Mouse (Mus musculus) liver, embryonic 16.5 days (tissue): ENCODE measurements around the gene Syngr1. TPM values are rescaled to one million over a fixed set of nuclear protein-coding genes. Genes with fewer than 3 reads are reported as not detected.

Experiments used
- ATAC-seq: fragments of 200-750 bp; cut with Nextera tagmentation; 2 replicates; pipeline ENCODE4 v1.8.0; 2017; ENCODE audit warnings: low read depth, mild to moderate bottlenecking, moderate number of reproducible peaks, moderate library complexity
- H3K27ac ChIP-seq: fragments of 300-500 bp; sonication (generic); 2 replicates; pipeline ENCODE4 v1.5.1; 2014; ENCODE audit warnings: mild to moderate bottlenecking, low read length
- H3K27me3 ChIP-seq: fragments of 300-500 bp; sonication (generic); 2 replicates; pipeline ENCODE4 v1.6.1; 2014; ENCODE audit warnings: low read depth, low read length, mixed read lengths; ENCODE audit not compliant: control insufficient read depth, insufficient read depth
- H3K36me3 ChIP-seq: fragments of 300-500 bp; sonication (generic); 2 replicates; pipeline ENCODE4 v1.6.1; 2014; ENCODE audit warnings: mild to moderate bottlenecking; ENCODE audit not compliant: control insufficient read depth, insufficient read depth
- H3K4me1 ChIP-seq: fragments of 300-500 bp; sonication (generic); 2 replicates; pipeline ENCODE4 v1.6.1; 2014; ENCODE audit warnings: low read depth, low read length, mixed read lengths; ENCODE audit not compliant: control insufficient read depth
- H3K4me2 ChIP-seq: fragments of 300-500 bp; sonication (generic); 2 replicates; pipeline ENCODE4 v1.6.1; 2014; ENCODE audit warnings: low read depth, low read length, mixed read lengths
- H3K4me3 ChIP-seq: fragments of 300-500 bp; sonication (generic); 2 replicates; pipeline ENCODE4 v1.5.1; 2014; ENCODE audit warnings: low read depth, mild to moderate bottlenecking, low read length
- H3K9ac ChIP-seq: fragments of 300-500 bp; sonication (generic); 2 replicates; pipeline ENCODE4 v1.6.1; 2014; ENCODE audit warnings: low read depth, low read length
- H3K9me3 ChIP-seq: fragments of 300-500 bp; sonication (generic); replicated peaks from 2 replicates; pipeline ENCODE4 v1.6.1; 2016; ENCODE audit warnings: low read length; ENCODE audit not compliant: control insufficient read depth
- WGBS: fragments of 180-500 bp; shearing (Covaris S2); extraction: QIAGEN DNeasy Blood & Tissue Kit; methylation state at CpG from one replicate; pipeline ENCODE4 v1.1.7; 2014; ENCODE audit not compliant: insufficient replicate concordance; 5-methylcytosine and 5-hydroxymethylcytosine counted together
- polyA plus RNA-seq: library from polyadenylated mRNA; unstranded; fragments of >200 nt; fragmentation: Nextera tagmentation; extraction: Ambion mirVana; gene quantifications from 2 replicates; pipeline ENCODE4 v1.2.1, GENCODE M21; 2015

Syngr1 gene
- polyA plus RNA-seq, 1 experiment from 2014 or later, result 11.3 TPM

GRCm38 (mm10) chr15:80158707-80159090 lies 67.6 kb downstream of the Syngr1 start:
- Histone ChIP-seq H3K27me3 (no peaks in the 10 kb centered on the region), H3K36me3 (peaks cover 28% of the 10 kb centered on the region), H3K27ac (peak overlapping the region; percentile 37; the same call in 1 of the 2 replicates), H3K9ac (no peak overlapping the region), H3K4me3 (no peak overlapping the region), H3K9me3 (no peaks in the 10 kb centered on the region), H3K4me1 (no peaks in the 10 kb centered on the region; the same call in 1 of the 2 replicates), H3K4me2 (no peak overlapping the region)
- WGBS, result 71% methylated on average over 4 of the region's 4 CpGs
- no peak for ATAC-seq

- H3K27me3 ChIP-seq, result no peaks in the 10 kb centered on the region
- WGBS, result 68% methylated on average over 8 of the region's 8 CpGs
- no peak overlapping the region for H3K4me2 ChIP-seq
- no peaks in the 10 kb centered on the region; the same call in 1 of the 2 replicates for H3K4me1 ChIP-seq
- no peaks in the 10 kb centered on the region for H3K9me3 ChIP-seq
- H3K9ac ChIP-seq, result no peak overlapping the region
- H3K27ac ChIP-seq, result peak overlapping the region; percentile 49
- H3K36me3 ChIP-seq, result peaks cover 24% of the 10 kb centered on the region
- ATAC-seq, result peak; percentile 85
- H3K4me3 ChIP-seq, result no peak overlapping the region
Measured at GRCm38 (mm10) chr15:80159286-80159901, 68.3 kb downstream of the Syngr1 start.

- Histone ChIP-seq H3K27ac (no peak overlapping the region), H3K4me2 (no peak overlapping the region), H3K27me3 (no peaks in the 10 kb centered on the region), H3K9me3 (no peaks in the 10 kb centered on the region), H3K4me3 (no peak overlapping the region), H3K9ac (no peak overlapping the region), H3K36me3 (peaks cover 23% of the 10 kb centered on the region), H3K4me1 (no peaks in the 10 kb centered on the region; the same call in 1 of the 2 replicates)
- 76% methylated on average over 13 of the region's 13 CpGs for WGBS
- no peak for ATAC-seq
Measured at GRCm38 (mm10) chr15:80160223-80160622, 69.1 kb downstream of the Syngr1 start.

- no peak overlapping the region for H3K4me2 ChIP-seq
- 90% methylated on average over 4 of the region's 4 CpGs for WGBS
- H3K4me1 ChIP-seq, result no peaks in the 10 kb centered on the region; the same call in 1 of the 2 replicates
- ATAC-seq, result no peak
- H3K27ac ChIP-seq, result no peak overlapping the region
- H3K27me3 ChIP-seq, result no peaks in the 10 kb centered on the region
- H3K9me3 ChIP-seq, result no peaks in the 10 kb centered on the region
- H3K4me3 ChIP-seq, result no peak overlapping the region
- H3K36me3 ChIP-seq, result peaks cover 21% of the 10 kb centered on the region
- no peak overlapping the region for H3K9ac ChIP-seq
Measured at GRCm38 (mm10) chr15:80160726-80161125, 69.6 kb downstream of the Syngr1 start.

- no peak for ATAC-seq
- no peak overlapping the region for H3K9ac ChIP-seq
- no peaks in the 10 kb centered on the region for H3K9me3 ChIP-seq
- H3K27ac ChIP-seq, result no peak overlapping the region
- no peak overlapping the region for H3K4me3 ChIP-seq
- H3K27me3 ChIP-seq, result no peaks in the 10 kb centered on the region
- H3K36me3 ChIP-seq, result peaks cover 19% of the 10 kb centered on the region
- no peak overlapping the region for H3K4me2 ChIP-seq
- H3K4me1 ChIP-seq, result no peaks in the 10 kb centered on the region; the same call in 1 of the 2 replicates
- 81% methylated on average over 3 of the region's 3 CpGs for WGBS
Measured at GRCm38 (mm10) chr15:80161199-80161598, 70.1 kb downstream of the Syngr1 start.

- ATAC-seq, result no peak
- Histone ChIP-seq H3K9me3 (no peaks in the 10 kb centered on the region), H3K27me3 (no peaks in the 10 kb centered on the region), H3K27ac (no peak overlapping the region), H3K36me3 (peaks cover 18% of the 10 kb centered on the region), H3K4me2 (no peak overlapping the region), H3K4me3 (no peak overlapping the region), H3K9ac (no peak overlapping the region), H3K4me1 (no peaks in the 10 kb centered on the region; the same call in 1 of the 2 replicates)
- 72% methylated on average over 4 of the region's 4 CpGs for WGBS
Measured at GRCm38 (mm10) chr15:80162401-80162964, 71.3 kb downstream of the Syngr1 start.

- Histone ChIP-seq H3K4me1 (no peaks in the 10 kb centered on the region; the same call in 1 of the 2 replicates), H3K4me3 (no peak overlapping the region), H3K27ac (no peak overlapping the region), H3K27me3 (no peaks in the 10 kb centered on the region), H3K36me3 (peaks cover 11% of the 10 kb centered on the region), H3K9me3 (no peaks in the 10 kb centered on the region), H3K9ac (no peak overlapping the region), H3K4me2 (no peak overlapping the region)
- 83% methylated on average over 11 of the region's 11 CpGs for WGBS
- no peak for ATAC-seq
Measured at GRCm38 (mm10) chr15:80163274-80163673, 72.1 kb downstream of the Syngr1 start.

GRCm38 (mm10) chr15:80163716-80164115 lies 72.6 kb downstream of the Syngr1 start:
- Histone ChIP-seq H3K9ac (no peak overlapping the region), H3K27me3 (no peaks in the 10 kb centered on the region), H3K27ac (no peak overlapping the region), H3K4me3 (no peak overlapping the region), H3K4me1 (no peaks in the 10 kb centered on the region; the same call in 1 of the 2 replicates), H3K9me3 (no peaks in the 10 kb centered on the region), H3K36me3 (peaks cover 11% of the 10 kb centered on the region), H3K4me2 (no peak overlapping the region)
- no peak for ATAC-seq
- WGBS, result 78% methylated on average over 4 of the region's 4 CpGs

GRCm38 (mm10) chr15:80165396-80165795 lies 74.3 kb downstream of the Syngr1 start:
- H3K4me3 ChIP-seq, result no peak overlapping the region
- H3K9me3 ChIP-seq, result no peaks in the 10 kb centered on the region
- 43% methylated on average over 5 of the region's 5 CpGs for WGBS
- H3K4me1 ChIP-seq, result no peaks in the 10 kb centered on the region
- H3K27me3 ChIP-seq, result no peaks in the 10 kb centered on the region; the same call in 1 of the 2 replicates
- no peak overlapping the region for H3K9ac ChIP-seq
- no peak overlapping the region for H3K27ac ChIP-seq
- ATAC-seq, result no peak
- peaks cover 9% of the 10 kb centered on the region for H3K36me3 ChIP-seq
- no peak overlapping the region for H3K4me2 ChIP-seq
